Mouse (Mus musculus) 3134 (cell line): ENCODE results near the gene Bscl2.
"Not testable (repeated sequence)": the region's sequence is repeated elsewhere in the genome, so short reads cannot be mapped to it uniquely, and the experiment has no call there.

Experiments used
- DNase-seq: peaks from one replicate; pipeline ENCODE4 v3.0.0-alpha.2; 2011; ENCODE audit warnings: low spot score; ENCODE audit not compliant: insufficient read length; ENCODE audit errors: extremely low read depth

Gene Bscl2

DNA sequence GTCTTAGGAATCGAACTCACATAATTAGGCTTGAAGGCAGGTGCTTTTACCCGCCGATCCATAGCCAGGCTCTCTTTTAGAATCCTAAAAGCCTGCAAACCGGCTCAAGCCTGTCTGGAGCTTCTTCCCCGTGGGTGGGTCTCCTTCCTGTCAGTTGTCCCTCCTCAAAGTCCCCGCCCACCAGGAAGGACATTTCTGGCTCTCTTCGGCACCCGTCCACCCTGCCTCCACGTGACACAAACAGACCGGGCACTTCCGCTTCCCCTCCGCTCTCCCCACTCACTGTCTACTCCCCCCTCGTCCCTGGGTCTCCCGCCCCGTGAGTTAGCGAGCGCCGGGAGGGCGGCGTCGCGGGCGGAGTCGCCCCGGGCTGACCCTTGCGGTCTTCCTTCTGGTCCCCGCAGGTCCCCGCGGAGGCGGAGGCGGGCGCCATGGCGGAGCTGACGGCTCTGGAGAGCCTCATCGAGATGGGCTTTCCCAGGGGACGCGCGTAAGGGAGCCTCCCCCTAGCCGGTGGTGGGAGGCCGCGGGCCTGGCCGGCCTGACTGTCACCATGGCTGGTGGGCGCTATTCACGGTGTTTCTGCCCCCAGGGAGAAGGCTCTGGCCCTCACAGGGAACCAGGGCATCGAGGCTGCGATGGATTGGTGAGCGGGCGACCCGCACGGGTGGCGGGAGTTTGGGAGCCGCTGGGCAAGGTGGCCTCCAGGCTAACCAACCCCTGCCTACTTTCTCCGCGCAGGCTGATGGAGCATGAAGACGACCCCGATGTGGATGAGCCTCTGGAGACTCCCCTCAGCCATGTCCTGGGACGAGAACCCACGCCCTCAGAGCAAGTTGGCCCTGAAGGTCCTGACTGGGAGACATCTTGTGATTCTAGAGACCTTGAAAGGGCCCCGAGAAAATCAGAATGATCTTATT, 34.3 kb downstream of the Bscl2 start, which contains the start of gene Ubxn1:
Gene Ubxn1 (plus strand): TSS at position 230 of the 920 bp plus-strand sequence.
- DNase-seq = peak; percentile 93

DNA sequence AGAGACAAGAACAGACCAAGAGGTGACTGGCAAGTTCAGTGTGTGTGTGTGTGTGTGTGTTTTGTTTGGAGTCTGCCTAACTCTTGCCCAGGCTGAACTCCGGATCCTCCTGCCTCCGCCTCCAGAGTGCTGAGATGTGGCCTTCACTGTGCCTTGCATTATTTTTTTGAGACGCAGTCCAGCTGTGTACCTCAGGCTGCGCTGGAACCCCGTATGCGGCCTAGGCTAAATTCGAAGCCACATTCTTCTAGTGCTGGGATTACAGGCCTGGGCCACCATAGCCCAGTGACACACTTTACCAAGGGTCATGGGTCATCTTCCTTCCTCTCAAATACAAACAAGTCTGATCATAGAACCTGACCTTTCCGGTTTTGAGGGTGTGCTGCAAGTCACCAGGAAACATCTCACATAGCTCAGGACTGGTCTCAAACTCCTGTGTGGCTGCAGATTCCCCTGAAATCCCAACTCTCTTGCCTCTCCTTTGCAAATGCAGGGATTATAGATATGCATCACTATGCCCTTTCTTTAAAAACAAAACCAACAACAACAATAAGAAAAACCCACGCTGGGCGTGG, 35.1 kb downstream of the Bscl2 start:
- DNase-seq = no peak

DNA sequence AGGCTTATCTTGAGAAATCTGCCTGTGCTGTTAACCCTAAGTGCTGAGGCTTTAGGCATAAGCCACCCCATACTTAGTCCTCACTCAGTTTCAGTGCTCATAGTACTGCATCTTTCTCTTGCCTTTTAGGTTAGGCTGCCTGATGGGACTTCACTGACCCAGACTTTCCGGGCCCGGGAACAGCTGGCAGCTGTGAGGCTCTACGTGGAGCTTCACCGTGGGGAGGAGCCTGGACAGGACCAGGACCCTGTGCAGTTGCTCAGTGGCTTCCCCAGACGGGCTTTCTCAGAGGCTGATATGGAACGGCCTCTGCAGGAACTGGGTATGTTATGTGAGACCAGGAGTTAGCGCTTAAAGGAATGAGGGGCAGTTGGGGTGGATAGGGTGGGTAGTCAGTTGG, 37.8 kb downstream of the Bscl2 start:
- no peak for DNase-seq

GRCm38 (mm10) chr19:8880311-8881033, 43.2 kb downstream of the Bscl2 start, which contains the start of gene Uqcc3:
TSS of gene Uqcc3 (minus strand) at chr19:8880923.
- DNase-seq = peak; percentile 65

GRCm38 (mm10) chr19:8881034-8881392, 43.7 kb downstream of the Bscl2 start:
- DNase-seq = no peak

DNA sequence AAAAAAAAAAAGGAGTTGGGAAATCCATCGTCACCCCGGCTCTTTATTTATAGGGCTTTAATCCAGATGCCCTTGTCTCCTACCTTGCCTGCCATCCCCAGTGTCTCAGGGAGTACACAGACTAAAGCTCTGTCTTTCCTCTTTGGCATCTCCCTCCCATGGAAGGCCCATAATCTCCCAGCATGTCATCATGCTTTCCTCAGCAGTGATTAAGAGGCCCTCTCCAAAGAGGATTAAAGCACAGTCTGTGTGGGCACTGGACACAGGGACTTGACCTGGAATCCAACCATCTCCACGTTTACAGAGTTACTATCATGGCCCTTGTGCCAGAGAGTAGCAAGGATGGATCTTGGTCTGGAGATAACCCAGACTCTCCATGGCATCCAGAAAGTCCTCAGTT, 46.3 kb downstream of the Bscl2 start, which contains the start of the genes Lbhd1 and Gm49403:
Gene Lbhd1 (plus strand): TSS at position 117 of the 400 bp plus-strand sequence.
Gene Gm49403 (plus strand): TSS at position 315 of the 400 bp plus-strand sequence.
- no peak for DNase-seq

GRCm38 (mm10) chr19:8886916-8887584, 49.8 kb downstream of the Bscl2 start:
- DNase-seq = no peak

DNA sequence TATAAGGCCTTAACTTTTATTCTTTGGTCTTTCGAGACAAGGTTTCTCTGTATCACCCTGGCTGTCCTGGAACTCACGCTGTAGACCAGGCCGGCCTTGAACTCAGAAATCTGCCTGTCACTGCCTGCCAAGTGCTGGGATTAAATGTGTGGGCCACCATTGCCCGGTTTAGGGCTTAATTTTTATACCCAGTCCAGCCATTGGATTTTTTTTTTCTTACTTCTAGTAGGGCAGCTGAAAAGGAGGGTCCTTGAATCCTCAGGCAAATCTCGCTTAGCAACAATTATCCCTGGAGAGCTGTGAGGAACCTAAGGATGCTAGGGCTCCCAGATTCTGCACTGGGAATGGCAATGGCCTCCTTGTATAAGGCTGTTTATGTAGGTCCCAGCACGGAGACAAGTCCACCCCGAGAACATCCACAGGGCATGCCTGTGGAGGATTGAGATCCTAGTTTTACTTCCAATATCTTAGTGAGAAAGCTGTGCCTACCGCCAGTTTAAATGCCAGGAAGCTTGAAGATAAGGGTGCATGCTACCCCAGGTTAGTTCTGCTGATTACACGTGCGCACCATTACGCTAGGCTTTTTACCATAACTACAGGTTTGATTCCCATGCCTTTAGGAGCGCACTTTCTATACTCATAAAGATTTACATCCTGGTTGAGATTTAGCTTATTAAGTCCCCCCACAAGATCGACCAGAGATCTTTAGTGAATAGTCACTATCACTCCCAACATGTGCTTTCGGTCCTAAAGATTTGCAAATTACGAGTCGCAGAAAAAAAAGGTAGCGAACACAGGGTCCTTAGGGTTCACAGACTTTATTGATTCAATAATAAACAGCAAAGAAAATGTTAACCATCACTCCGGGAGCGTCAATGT, 50.6 kb downstream of the Bscl2 start:
- no peak for DNase-seq

DNA sequence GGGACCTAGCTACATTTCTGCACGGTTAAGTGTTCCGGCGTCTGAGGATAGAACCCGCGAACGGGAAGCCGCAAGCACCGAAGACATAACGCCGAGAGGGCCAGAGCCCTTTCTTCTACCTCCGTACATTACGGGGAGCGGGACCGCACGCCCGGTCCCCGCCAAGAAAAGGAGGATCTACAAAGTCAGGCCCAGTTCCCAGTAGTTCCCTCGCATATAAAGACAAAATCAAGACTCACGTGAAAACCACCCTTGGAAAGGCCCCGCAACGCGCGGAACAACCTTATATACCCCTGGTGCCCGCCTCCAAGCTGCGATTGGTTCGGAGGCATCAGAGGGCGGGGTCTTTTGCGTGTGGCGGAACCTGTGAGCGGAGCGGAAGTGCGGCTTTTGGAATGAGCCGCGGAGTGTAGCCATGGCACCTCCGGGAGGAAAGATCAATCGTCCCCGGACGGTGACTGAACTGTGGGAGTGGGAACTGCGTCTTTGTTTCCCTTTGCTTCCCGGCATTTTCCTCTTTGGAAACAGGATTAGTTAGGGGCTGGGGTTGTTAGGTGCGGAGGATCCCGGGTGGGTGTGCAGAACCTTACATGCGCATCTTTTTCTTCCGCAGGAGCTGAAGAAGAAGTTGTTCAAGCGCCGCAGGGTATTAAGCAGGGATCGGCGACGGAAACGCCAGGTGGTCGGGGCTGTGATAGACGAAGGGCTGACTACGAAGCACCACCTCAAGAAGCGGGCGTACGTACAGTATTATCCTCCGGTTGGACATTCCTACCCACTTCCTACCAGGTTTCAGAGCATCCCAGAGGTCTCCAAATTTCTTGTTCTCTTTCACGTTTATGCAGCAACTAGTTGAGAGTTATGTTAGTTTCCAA, 51.5 kb downstream of the Bscl2 start, which contains the start of the genes 1810009A15Rik and Gm49416:
Gene 1810009A15Rik (plus strand): TSS at position 343 of the 875 bp plus-strand sequence.
Gene Gm49416 (plus strand): TSS at position 416 of the 875 bp plus-strand sequence.
- peak; percentile 88 for DNase-seq

GRCm38 (mm10) chr19:8892829-8893766, 55.8 kb downstream of the Bscl2 start, which contains the start of gene Ints5:
TSS of gene Ints5 (plus strand) at chr19:8893005.
- peak; percentile 80 for DNase-seq

DNA sequence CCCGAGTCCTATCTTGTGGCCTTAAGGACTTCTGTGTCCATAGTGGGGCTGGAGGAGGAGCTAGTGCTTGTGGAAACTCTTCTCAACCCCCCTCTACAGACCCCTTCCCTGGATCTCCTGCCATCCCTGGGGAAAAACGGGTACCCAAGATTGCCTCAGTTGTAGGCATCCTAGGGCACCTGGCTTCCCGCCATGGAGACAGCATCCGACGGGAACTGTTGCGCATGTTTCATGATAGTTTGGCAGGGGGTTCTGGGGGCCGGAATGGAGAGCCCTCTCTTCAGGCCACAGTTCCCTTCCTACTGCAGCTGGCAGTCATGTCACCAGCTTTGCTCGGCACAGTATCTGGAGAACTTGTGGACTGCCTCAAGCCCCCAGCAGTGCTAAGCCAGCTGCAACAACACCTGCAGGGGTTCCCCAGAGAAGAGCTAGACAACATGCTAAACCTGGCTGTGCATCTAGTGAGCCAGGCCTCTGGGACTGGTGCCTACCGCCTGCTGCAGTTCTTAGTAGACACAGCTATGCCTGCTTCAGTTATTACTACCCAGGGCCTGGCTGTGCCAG, 58.2 kb downstream of the Bscl2 start:
- no peak for DNase-seq

GRCm38 (mm10) chr19:8896231-8896630, 59.0 kb downstream of the Bscl2 start:
- not testable (repeated sequence) for DNase-seq

DNA sequence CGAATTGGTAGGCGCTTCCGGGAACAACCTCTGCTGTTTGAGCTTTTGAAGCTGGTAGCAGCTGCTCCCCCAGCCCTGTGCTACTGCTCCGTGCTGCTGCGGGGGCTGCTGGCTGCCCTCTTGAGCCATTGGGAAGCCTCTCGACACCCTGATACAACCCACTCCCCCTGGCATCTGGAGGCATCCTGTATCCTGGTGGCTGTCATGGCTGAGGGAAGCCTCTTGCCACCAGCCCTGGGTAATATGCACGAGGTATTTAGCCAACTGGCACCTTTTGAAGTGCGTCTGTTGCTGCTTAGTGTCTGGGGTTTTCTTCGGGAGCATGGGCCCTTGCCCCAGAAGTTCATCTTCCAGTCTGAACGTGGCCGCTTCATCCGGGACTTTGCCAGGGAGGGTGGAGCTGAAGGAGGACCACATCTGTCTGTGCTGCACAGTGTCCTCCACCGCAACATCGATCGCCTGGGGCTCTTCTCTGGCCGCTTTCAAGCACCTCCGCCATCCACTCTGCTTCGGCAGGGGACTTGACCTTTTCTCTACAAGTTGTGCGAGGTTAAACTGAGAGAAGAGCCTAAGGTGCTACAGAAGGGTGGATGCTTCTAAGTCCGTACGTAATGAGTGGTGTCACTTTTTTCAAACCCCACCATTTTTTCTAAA, 60.1 kb downstream of the Bscl2 start:
- DNase-seq = not testable (repeated sequence)

DNA sequence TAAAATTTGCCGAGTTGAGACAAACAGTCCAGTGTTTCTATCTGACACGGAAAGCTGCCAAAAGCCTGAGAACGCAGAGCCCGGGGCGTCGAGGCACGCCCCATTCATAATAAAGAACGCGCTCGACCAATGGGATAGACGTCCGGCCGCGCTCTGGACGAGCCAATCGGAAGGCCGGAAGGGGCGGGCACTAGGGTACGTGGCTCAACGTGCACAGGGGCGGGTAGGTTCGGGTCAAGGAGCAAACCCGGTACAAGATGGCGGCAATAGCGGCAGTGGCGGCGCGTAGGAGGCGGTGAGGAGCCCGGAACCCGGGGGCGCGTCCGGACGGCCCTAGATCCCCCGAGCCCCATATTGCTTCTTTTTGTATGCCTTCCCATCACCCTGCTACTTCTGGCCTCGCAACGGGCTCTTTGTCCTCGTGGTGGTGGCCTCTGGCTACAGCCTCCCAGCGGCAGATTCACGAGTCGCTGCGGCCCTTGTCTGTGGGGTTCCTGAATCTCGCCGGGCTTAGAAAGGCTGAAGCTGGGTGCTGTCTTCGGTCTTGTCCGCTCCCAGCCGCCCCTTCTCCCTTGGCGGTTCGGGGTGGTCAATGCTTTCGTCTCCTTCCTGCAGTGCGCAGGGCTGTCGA, 60.7 kb downstream of the Bscl2 start, which contains the start of gene Ganab:
Gene Ganab (plus strand): TSS at position 207 of the 631 bp plus-strand sequence.
- peak; percentile 92 for DNase-seq
